Mouse (Mus musculus) heart, postnatal 36 days (tissue): ENCODE measurements around the gene Atg5. TPM values are rescaled to one million over a fixed set of nuclear protein-coding genes. Genes with fewer than 3 reads are reported as not detected.
A peak's percentile ranks its signal among the peaks of the same experiment; 100 is the strongest.

ENCODE experiments used
- DNase-seq, 2 experiments: peaks; one replicate each; pipeline ENCODE4 v3.0.0; 2021 to 2022
- intact Hi-C: fragments of 180-260 bp; cut with DNase I; formaldehyde crosslinking; loops from one replicate; pipeline ENCODE4 v1.15.1; 2025
- total RNA-seq, 2 experiments: library from RNA; stranded (reverse); gene quantifications; 2 replicates each; pipeline ENCODE4 v1.2.3; 2021

Gene Atg5
- total RNA-seq, 2 experiments from 2014 or later = 14.8 TPM

- intact Hi-C loops = no loop called here
Observed at GRCm38 (mm10) chr10:44347549-44348172, 79.5 kb downstream of the Atg5 start.

GRCm38 (mm10) chr10:44348474-44349415, 80.6 kb downstream of the Atg5 start:
- intact Hi-C loops = no loop called here
- DNase-seq = no peak

More at GRCm38 (mm10) chr10:44347549-44348172, 79.5 kb downstream of the Atg5 start:
- DNase-seq = no peak

- DNase-seq = no peak
- intact Hi-C loops = no loop called here
Observed at GRCm38 (mm10) chr10:44353467-44353866, 85.3 kb downstream of the Atg5 start.

- intact Hi-C loops = no loop called here
- DNase-seq = no peak
Observed at GRCm38 (mm10) chr10:44354393-44354792, 86.2 kb downstream of the Atg5 start.

- intact Hi-C loops = no loop called here
- DNase-seq = no peak
Observed at GRCm38 (mm10) chr10:44355216-44355615, 87.1 kb downstream of the Atg5 start.

- intact Hi-C loops = no loop called here
- DNase-seq = no peak
Observed at GRCm38 (mm10) chr10:44356625-44357024, 88.5 kb downstream of the Atg5 start.

- no peak for DNase-seq
- intact Hi-C loops = no loop called here
Observed at GRCm38 (mm10) chr10:44357316-44357715, 89.2 kb downstream of the Atg5 start.

- DNase-seq = no peak
- intact Hi-C loops = no loop called here
Observed at GRCm38 (mm10) chr10:44358816-44359215, 90.7 kb downstream of the Atg5 start.

- DNase-seq = no peak
- intact Hi-C loops = no loop called here
Observed at GRCm38 (mm10) chr10:44360632-44361031, 92.5 kb downstream of the Atg5 start.

GRCm38 (mm10) chr10:44362435-44362834, 94.3 kb downstream of the Atg5 start:
- intact Hi-C loops = no loop called here
- no peak for DNase-seq

- intact Hi-C loops = no loop called here
- DNase-seq = no peak
Observed at GRCm38 (mm10) chr10:44362846-44363245, 94.7 kb downstream of the Atg5 start.

- no peak for DNase-seq
- intact Hi-C loops = no loop called here
Observed at GRCm38 (mm10) chr10:44366186-44366585, 98.0 kb downstream of the Atg5 start.

- intact Hi-C loops = no loop called here
- DNase-seq = no peak
Observed at GRCm38 (mm10) chr10:44367043-44367442, 98.9 kb downstream of the Atg5 start.

GRCm38 (mm10) chr10:44368596-44368995, 100.4 kb downstream of the Atg5 start:
- no peak for DNase-seq
- intact Hi-C loops = no loop called here

GRCm38 (mm10) chr10:44370666-44371065, 102.5 kb downstream of the Atg5 start:
- intact Hi-C loops = no loop called here
- no peak for DNase-seq

- intact Hi-C loops = no loop called here
Observed at GRCm38 (mm10) chr10:44372210-44372609, 104.1 kb downstream of the Atg5 start.

GRCm38 (mm10) chr10:44374678-44375077, 106.5 kb downstream of the Atg5 start:
- intact Hi-C loops = no loop called here
- no peak for DNase-seq

More at GRCm38 (mm10) chr10:44372210-44372609, 104.1 kb downstream of the Atg5 start:
- DNase-seq = no peak

- DNase-seq = no peak
- intact Hi-C loops = no loop called here
Observed at GRCm38 (mm10) chr10:44375501-44375900, 107.3 kb downstream of the Atg5 start.

GRCm38 (mm10) chr10:44377821-44378220, 109.7 kb downstream of the Atg5 start:
- DNase-seq = no peak
- intact Hi-C loops = no loop called here

GRCm38 (mm10) chr10:44378403-44378802, 110.2 kb downstream of the Atg5 start:
- DNase-seq = no peak
- intact Hi-C loops = no loop called here

- intact Hi-C loops = no loop called here
- DNase-seq = peak; percentile 42 to 54
Observed at GRCm38 (mm10) chr10:44380476-44381208, 112.5 kb downstream of the Atg5 start.
